Mouse (Mus musculus): ENCODE measurements around the gene Ciapin1. TPM values are rescaled to one million over a fixed set of nuclear protein-coding genes. Genes with fewer than 3 reads are reported as not detected.
A peak's percentile ranks its signal among the peaks of the same experiment; 100 is the strongest.

The Ciapin1 gene
- polyA plus RNA-seq, 1 experiment from 2014 or later: 168 TPM

- H3K27ac ChIP-seq (ENCODE audit: low read depth, low read length): no peak overlapping the region
- ATAC-seq (ENCODE audit: insufficient read depth, low FRiP score, low TSS enrichment): no peak
- peak; percentile 23 for DNase-seq (ENCODE audit: low spot score)
Measured at GRCm38 (mm10) chr8:94872156-94872555, 34.0 kb upstream of the Ciapin1 start.

GRCm38 (mm10) chr8:94871108-94871894 lies 33.1 kb upstream of the Ciapin1 start:
- Histone ChIP-seq H3K4me1 (ENCODE audit: control insufficient read depth, insufficient read depth, low read length) (peaks cover 16% of the 10 kb centered on the region), H3K9ac (ENCODE audit: low read length) (peak overlapping the region; percentile 3), H3K4me3 (ENCODE audit: low read depth, low read length) (peak overlapping the region; percentile 41), H3K27ac (ENCODE audit: low read depth, low read length) (no peak overlapping the region), H3K27me3 (ENCODE audit: control insufficient read depth, insufficient read depth, low read length) (peaks cover 14% of the 10 kb centered on the region), H3K9me3 (ENCODE audit: control insufficient read depth, low read length) (no peaks in the 10 kb centered on the region), H3K4me2 (ENCODE audit: low read depth) (peak overlapping the region; percentile 66), H3K36me3 (ENCODE audit: control insufficient read depth, insufficient read depth, low read length) (no peaks in the 10 kb centered on the region)
- ATAC-seq (ENCODE audit: insufficient read depth, low FRiP score, low TSS enrichment) (peak; percentile 58), DNase-seq (ENCODE audit: low spot score) (peak; percentile 70)
- 16% methylated on average over 7 of the region's 7 CpGs for WGBS

More at GRCm38 (mm10) chr8:94872156-94872555, 34.0 kb upstream of the Ciapin1 start:
- no peak overlapping the region for H3K4me3 ChIP-seq (ENCODE audit: low read depth, low read length)
- 46% methylated on average over 3 of the region's 3 CpGs for WGBS
- peaks cover 14% of the 10 kb centered on the region for H3K27me3 ChIP-seq (ENCODE audit: control insufficient read depth, insufficient read depth, low read length)
- H3K4me1 ChIP-seq (ENCODE audit: control insufficient read depth, insufficient read depth, low read length): peaks cover 20% of the 10 kb centered on the region
- no peaks in the 10 kb centered on the region for H3K36me3 ChIP-seq (ENCODE audit: control insufficient read depth, insufficient read depth, low read length)
- 0 out of 2 replicates have a peak overlapping the region, but pooled peaks have one; percentile 4 for H3K4me2 ChIP-seq (ENCODE audit: low read depth)
- H3K9me3 ChIP-seq (ENCODE audit: control insufficient read depth, low read length): no peaks in the 10 kb centered on the region
- no peak overlapping the region for H3K9ac ChIP-seq (ENCODE audit: low read length)

- Histone ChIP-seq H3K27me3 (ENCODE audit: control insufficient read depth, insufficient read depth, low read length) (peaks cover 13% of the 10 kb centered on the region), H3K4me2 (ENCODE audit: low read depth) (peak overlapping the region; percentile 66), H3K4me3 (ENCODE audit: low read depth, low read length) (peak overlapping the region; percentile 41), H3K27ac (ENCODE audit: low read depth, low read length) (no peak overlapping the region), H3K9ac (ENCODE audit: low read length) (peak overlapping the region; percentile 3), H3K4me1 (ENCODE audit: control insufficient read depth, insufficient read depth, low read length) (peaks cover 14% of the 10 kb centered on the region), H3K36me3 (ENCODE audit: control insufficient read depth, insufficient read depth, low read length) (no peaks in the 10 kb centered on the region), H3K9me3 (ENCODE audit: control insufficient read depth, low read length) (no peaks in the 10 kb centered on the region)
- 3% methylated on average over 22 of the region's 22 CpGs for WGBS
- DNase-seq (ENCODE audit: low spot score): no peak
- peak; percentile 35; the same call in 1 of the 2 replicates for ATAC-seq (ENCODE audit: insufficient read depth, low FRiP score, low TSS enrichment)
Measured at GRCm38 (mm10) chr8:94870474-94871107, 32.4 kb upstream of the Ciapin1 start.

GRCm38 (mm10) chr8:94870003-94870402 lies 31.8 kb upstream of the Ciapin1 start:
- WGBS: 17% methylated on average over 4 of the region's 4 CpGs
- Histone ChIP-seq H3K9ac (ENCODE audit: low read length) (peak overlapping the region; percentile 3), H3K4me3 (ENCODE audit: low read depth, low read length) (peak overlapping the region; percentile 41), H3K36me3 (ENCODE audit: control insufficient read depth, insufficient read depth, low read length) (no peaks in the 10 kb centered on the region), H3K27me3 (ENCODE audit: control insufficient read depth, insufficient read depth, low read length) (peaks cover 7% of the 10 kb centered on the region), H3K4me1 (ENCODE audit: control insufficient read depth, insufficient read depth, low read length) (peaks cover 9% of the 10 kb centered on the region), H3K4me2 (ENCODE audit: low read depth) (peak overlapping the region; percentile 66), H3K27ac (ENCODE audit: low read depth, low read length) (no peak overlapping the region), H3K9me3 (ENCODE audit: control insufficient read depth, low read length) (no peaks in the 10 kb centered on the region)
- DNase-seq (ENCODE audit: low spot score) (no peak), ATAC-seq (ENCODE audit: insufficient read depth, low FRiP score, low TSS enrichment) (no peak)

- Histone ChIP-seq H3K27me3 (ENCODE audit: control insufficient read depth, insufficient read depth, low read length) (no peaks in the 10 kb centered on the region), H3K4me2 (ENCODE audit: low read depth) (peak overlapping the region; percentile 66; the same call in 1 of the 2 replicates), H3K9ac (ENCODE audit: low read length) (no peak overlapping the region; the same call in 1 of the 2 replicates), H3K4me3 (ENCODE audit: low read depth, low read length) (no peak overlapping the region), H3K4me1 (ENCODE audit: control insufficient read depth, insufficient read depth, low read length) (peaks cover 7% of the 10 kb centered on the region), H3K36me3 (ENCODE audit: control insufficient read depth, insufficient read depth, low read length) (peaks cover 3% of the 10 kb centered on the region), H3K9me3 (ENCODE audit: control insufficient read depth, low read length) (no peaks in the 10 kb centered on the region), H3K27ac (ENCODE audit: low read depth, low read length) (no peak overlapping the region)
- 67% methylated on average over 7 of the region's 7 CpGs for WGBS
- no peak for DNase-seq (ENCODE audit: low spot score)
- ATAC-seq (ENCODE audit: insufficient read depth, low FRiP score, low TSS enrichment): no peak
Measured at GRCm38 (mm10) chr8:94869146-94869545, 31.0 kb upstream of the Ciapin1 start.

GRCm38 (mm10) chr8:94866921-94867320 lies 28.8 kb upstream of the Ciapin1 start:
- Histone ChIP-seq H3K9ac (ENCODE audit: low read length) (no peak overlapping the region), H3K9me3 (ENCODE audit: control insufficient read depth, low read length) (no peaks in the 10 kb centered on the region), H3K27me3 (ENCODE audit: control insufficient read depth, insufficient read depth, low read length) (no peaks in the 10 kb centered on the region), H3K36me3 (ENCODE audit: control insufficient read depth, insufficient read depth, low read length) (peaks cover 9% of the 10 kb centered on the region), H3K27ac (ENCODE audit: low read depth, low read length) (no peak overlapping the region), H3K4me2 (ENCODE audit: low read depth) (no peak overlapping the region), H3K4me1 (ENCODE audit: control insufficient read depth, insufficient read depth, low read length) (no peaks in the 10 kb centered on the region; the same call in 1 of the 2 replicates), H3K4me3 (ENCODE audit: low read depth, low read length) (no peak overlapping the region)
- no peak for DNase-seq (ENCODE audit: low spot score)
- no peak for ATAC-seq (ENCODE audit: insufficient read depth, low FRiP score, low TSS enrichment)
- 92% methylated on average over 9 of the region's 9 CpGs for WGBS

GRCm38 (mm10) chr8:94865292-94865691 lies 27.1 kb upstream of the Ciapin1 start:
- 83% methylated on average over 10 of the region's 10 CpGs for WGBS
- Histone ChIP-seq H3K4me3 (ENCODE audit: low read depth, low read length) (no peak overlapping the region), H3K4me2 (ENCODE audit: low read depth) (no peak overlapping the region), H3K27me3 (ENCODE audit: control insufficient read depth, insufficient read depth, low read length) (no peaks in the 10 kb centered on the region), H3K27ac (ENCODE audit: low read depth, low read length) (no peak overlapping the region), H3K9ac (ENCODE audit: low read length) (no peak overlapping the region), H3K9me3 (ENCODE audit: control insufficient read depth, low read length) (no peaks in the 10 kb centered on the region), H3K4me1 (ENCODE audit: control insufficient read depth, insufficient read depth, low read length) (no peaks in the 10 kb centered on the region; the same call in 1 of the 2 replicates), H3K36me3 (ENCODE audit: control insufficient read depth, insufficient read depth, low read length) (peaks cover 13% of the 10 kb centered on the region)
- DNase-seq (ENCODE audit: low spot score) (no peak), ATAC-seq (ENCODE audit: insufficient read depth, low FRiP score, low TSS enrichment) (no peak)

- Histone ChIP-seq H3K4me1 (ENCODE audit: control insufficient read depth, insufficient read depth, low read length) (no peaks in the 10 kb centered on the region), H3K9me3 (ENCODE audit: control insufficient read depth, low read length) (no peaks in the 10 kb centered on the region), H3K4me3 (ENCODE audit: low read depth, low read length) (no peak overlapping the region), H3K36me3 (ENCODE audit: control insufficient read depth, insufficient read depth, low read length) (peaks cover 13% of the 10 kb centered on the region), H3K27me3 (ENCODE audit: control insufficient read depth, insufficient read depth, low read length) (no peaks in the 10 kb centered on the region), H3K4me2 (ENCODE audit: low read depth) (no peak overlapping the region), H3K27ac (ENCODE audit: low read depth, low read length) (no peak overlapping the region), H3K9ac (ENCODE audit: low read length) (no peak overlapping the region)
- no peak for ATAC-seq (ENCODE audit: insufficient read depth, low FRiP score, low TSS enrichment)
- 77% methylated on average over 10 of the region's 10 CpGs for WGBS
- DNase-seq (ENCODE audit: low spot score): no peak
Measured at GRCm38 (mm10) chr8:94863897-94864673, 25.9 kb upstream of the Ciapin1 start.

All from neural tube, embryonic 11.5 days (tissue).